Mouse (Mus musculus) ovary, postnatal 36 days (tissue): ENCODE results near the gene Efna1.
A peak's percentile ranks its signal among the peaks of the same experiment; 100 is the strongest.

ENCODE experiments used
- DNase-seq: peaks from one replicate; pipeline ENCODE4 v3.0.0; 2022; ENCODE audit warnings: low spot score, mixed read lengths

Gene Efna1

GRCm38 (mm10) chr3:89308089-89308488 is 27.1 kb upstream of the Efna1 start:
- DNase-seq = peak; percentile 64

GRCm38 (mm10) chr3:89305551-89306325 is 24.8 kb upstream of the Efna1 start:
- DNase-seq = no peak

GRCm38 (mm10) chr3:89305105-89305504 is 24.2 kb upstream of the Efna1 start:
- no peak for DNase-seq

- no peak for DNase-seq
These were observed 23.5 kb upstream of the Efna1 start for GRCm38 (mm10) chr3:89304440-89304839.

GRCm38 (mm10) chr3:89300514-89300913 is 19.6 kb upstream of the Efna1 start:
- no peak for DNase-seq

GRCm38 (mm10) chr3:89300071-89300470 is 19.1 kb upstream of the Efna1 start:
- DNase-seq = no peak

GRCm38 (mm10) chr3:89299499-89299898 is 18.6 kb upstream of the Efna1 start:
- peak; percentile 22 for DNase-seq

- DNase-seq = no peak
These were observed 18.0 kb upstream of the Efna1 start for GRCm38 (mm10) chr3:89298908-89299307.

- DNase-seq = no peak
These were observed 15.9 kb upstream of the Efna1 start for GRCm38 (mm10) chr3:89296761-89297396.

GRCm38 (mm10) chr3:89295685-89296230 is 14.8 kb upstream of the Efna1 start:
- DNase-seq = no peak

- no peak for DNase-seq
These were observed 13.3 kb upstream of the Efna1 start for GRCm38 (mm10) chr3:89294195-89294594.

GRCm38 (mm10) chr3:89293247-89293918 is 12.4 kb upstream of the Efna1 start:
- DNase-seq = no peak

GRCm38 (mm10) chr3:89292303-89292702 is 11.4 kb upstream of the Efna1 start:
- no peak for DNase-seq

- no peak for DNase-seq
These were observed 10.9 kb upstream of the Efna1 start for GRCm38 (mm10) chr3:89291874-89292273.

- DNase-seq = no peak
These were observed 7.6 kb upstream of the Efna1 start for GRCm38 (mm10) chr3:89288503-89288928.

- no peak for DNase-seq
These were observed 6.3 kb upstream of the Efna1 start for GRCm38 (mm10) chr3:89287286-89287685.

GRCm38 (mm10) chr3:89285526-89285925 is 4.6 kb upstream of the Efna1 start:
- no peak for DNase-seq

- DNase-seq = no peak
These were observed 3.3 kb upstream of the Efna1 start for GRCm38 (mm10) chr3:89284261-89284660.

GRCm38 (mm10) chr3:89282291-89282643 is 1.3 kb upstream of the Efna1 start:
- no peak for DNase-seq

GRCm38 (mm10) chr3:89281579-89282290 is 793 bp upstream of the Efna1 start:
- DNase-seq = peak; percentile 82

- DNase-seq = no peak
These were observed 814 bp downstream of the Efna1 start for GRCm38 (mm10) chr3:89280050-89280605.
